Mouse (Mus musculus): Measurements from ENCODE around the gene Bfsp2. TPM values are rescaled to one million over a fixed set of nuclear protein-coding genes. Genes with fewer than 3 reads are reported as not detected.
A peak's percentile ranks its signal among the peaks of the same experiment; 100 is the strongest.

Bfsp2 gene
- polyA plus RNA-seq (2012; rRNA removed), result 1.8 and 2.1 TPM in 2 replicates

- no peak for TF ChIP-seq CTCF (IDR thresholded peaks at IDR 0.05; ENCODE audit: borderline replicate concordance, extremely low read depth, insufficient read depth, insufficient read length)
- no peak for TF ChIP-seq POLR2A (IDR thresholded peaks at IDR 0.05; ENCODE audit: borderline replicate concordance, extremely low read depth, insufficient read depth, insufficient read length, poor library complexity, severe bottlenecking)
- peak; percentile 59 for DNase-seq (ENCODE audit: low read depth)
Measured at GRCm38 (mm10) chr9:103480044-103480576, at the start of gene Bfsp2. TSS of gene Bfsp2 (minus strand) at chr9:103480420.

- TF ChIP-seq CTCF (IDR thresholded peaks at IDR 0.05; ENCODE audit: borderline replicate concordance, extremely low read depth, insufficient read depth, insufficient read length) (no peak), POLR2A (IDR thresholded peaks at IDR 0.05; ENCODE audit: borderline replicate concordance, extremely low read depth, insufficient read depth, insufficient read length, poor library complexity, severe bottlenecking) (no peak)
- peak; percentile 93 for DNase-seq (ENCODE audit: low read depth)
Measured at GRCm38 (mm10) chr9:103525041-103525537, 44.9 kb upstream of the Bfsp2 start.

- peak; percentile 89 for DNase-seq (ENCODE audit: low read depth)
- no peak for TF ChIP-seq POLR2A (IDR thresholded peaks at IDR 0.05; ENCODE audit: borderline replicate concordance, extremely low read depth, insufficient read depth, insufficient read length, poor library complexity, severe bottlenecking)
- TF ChIP-seq CTCF (IDR thresholded peaks at IDR 0.05; ENCODE audit: borderline replicate concordance, extremely low read depth, insufficient read depth, insufficient read length), result peak; percentile 32; the same call in 1 of the 2 replicates
Measured at GRCm38 (mm10) chr9:103524600-103524999, 44.4 kb upstream of the Bfsp2 start.

- peak; percentile 91 for DNase-seq (ENCODE audit: low read depth)
- TF ChIP-seq CTCF (IDR thresholded peaks at IDR 0.05; ENCODE audit: borderline replicate concordance, extremely low read depth, insufficient read depth, insufficient read length), result no peak
- no peak for TF ChIP-seq POLR2A (IDR thresholded peaks at IDR 0.05; ENCODE audit: borderline replicate concordance, extremely low read depth, insufficient read depth, insufficient read length, poor library complexity, severe bottlenecking)
Measured at GRCm38 (mm10) chr9:103523742-103524403, 43.7 kb upstream of the Bfsp2 start.

- no peak for DNase-seq (ENCODE audit: low read depth)
- TF ChIP-seq CTCF (IDR thresholded peaks at IDR 0.05; ENCODE audit: borderline replicate concordance, extremely low read depth, insufficient read depth, insufficient read length) (no peak), POLR2A (IDR thresholded peaks at IDR 0.05; ENCODE audit: borderline replicate concordance, extremely low read depth, insufficient read depth, insufficient read length, poor library complexity, severe bottlenecking) (no peak)
Measured at GRCm38 (mm10) chr9:103523008-103523407, 42.8 kb upstream of the Bfsp2 start.

- DNase-seq (ENCODE audit: low read depth), result peak; percentile 64
- TF ChIP-seq CTCF (IDR thresholded peaks at IDR 0.05; ENCODE audit: borderline replicate concordance, extremely low read depth, insufficient read depth, insufficient read length), result no peak
- TF ChIP-seq POLR2A (IDR thresholded peaks at IDR 0.05; ENCODE audit: borderline replicate concordance, extremely low read depth, insufficient read depth, insufficient read length, poor library complexity, severe bottlenecking), result no peak
Measured at GRCm38 (mm10) chr9:103513884-103514283, 33.7 kb upstream of the Bfsp2 start.

GRCm38 (mm10) chr9:103512257-103512656, 32.0 kb upstream of the Bfsp2 start:
- DNase-seq (ENCODE audit: low read depth), result no peak
- no peak for TF ChIP-seq POLR2A (IDR thresholded peaks at IDR 0.05; ENCODE audit: borderline replicate concordance, extremely low read depth, insufficient read depth, insufficient read length, poor library complexity, severe bottlenecking)
- TF ChIP-seq CTCF (IDR thresholded peaks at IDR 0.05; ENCODE audit: borderline replicate concordance, extremely low read depth, insufficient read depth, insufficient read length), result no peak

GRCm38 (mm10) chr9:103506968-103507584, 26.9 kb upstream of the Bfsp2 start:
- DNase-seq (ENCODE audit: low read depth), result no peak
- TF ChIP-seq POLR2A (IDR thresholded peaks at IDR 0.05; ENCODE audit: borderline replicate concordance, extremely low read depth, insufficient read depth, insufficient read length, poor library complexity, severe bottlenecking) (no peak), CTCF (IDR thresholded peaks at IDR 0.05; ENCODE audit: borderline replicate concordance, extremely low read depth, insufficient read depth, insufficient read length) (no peak)

GRCm38 (mm10) chr9:103505067-103505466, 24.8 kb upstream of the Bfsp2 start:
- peak; percentile 90 for DNase-seq (ENCODE audit: low read depth)
- no peak for TF ChIP-seq POLR2A (IDR thresholded peaks at IDR 0.05; ENCODE audit: borderline replicate concordance, extremely low read depth, insufficient read depth, insufficient read length, poor library complexity, severe bottlenecking)
- TF ChIP-seq CTCF (IDR thresholded peaks at IDR 0.05; ENCODE audit: borderline replicate concordance, extremely low read depth, insufficient read depth, insufficient read length), result no peak

- peak; percentile 98 for DNase-seq (ENCODE audit: low read depth)
- TF ChIP-seq CTCF (IDR thresholded peaks at IDR 0.05; ENCODE audit: borderline replicate concordance, extremely low read depth, insufficient read depth, insufficient read length), result no peak
- TF ChIP-seq POLR2A (IDR thresholded peaks at IDR 0.05; ENCODE audit: borderline replicate concordance, extremely low read depth, insufficient read depth, insufficient read length, poor library complexity, severe bottlenecking), result no peak
Measured at GRCm38 (mm10) chr9:103504646-103505045, 24.4 kb upstream of the Bfsp2 start.

GRCm38 (mm10) chr9:103503586-103504298, 23.5 kb upstream of the Bfsp2 start:
- TF ChIP-seq CTCF (IDR thresholded peaks at IDR 0.05; ENCODE audit: borderline replicate concordance, extremely low read depth, insufficient read depth, insufficient read length), result no peak
- TF ChIP-seq POLR2A (IDR thresholded peaks at IDR 0.05; ENCODE audit: borderline replicate concordance, extremely low read depth, insufficient read depth, insufficient read length, poor library complexity, severe bottlenecking), result no peak
- DNase-seq (ENCODE audit: low read depth), result peak; percentile 59
